Mouse (Mus musculus) limb, embryonic 15.5 days (tissue): Measurements from ENCODE around the gene Cactin. TPM values are rescaled to one million over a fixed set of nuclear protein-coding genes. Genes with fewer than 3 reads are reported as not detected.

Source experiments
- ATAC-seq: fragments of 200-750 bp; cut with Nextera tagmentation; 2 replicates; pipeline ENCODE4 v1.8.0; 2017; ENCODE audit warnings: low read depth, moderate TSS enrichment; ENCODE audit not compliant: insufficient number of reproducible peaks, low FRiP score, low TSS enrichment
- H3K27ac ChIP-seq: fragments of 300-500 bp; sonication (generic); 2 replicates; pipeline ENCODE4 v1.5.1; 2015; ENCODE audit warnings: moderate library complexity, mild to moderate bottlenecking, inconsistent platforms
- H3K27me3 ChIP-seq: fragments of 300-500 bp; sonication (generic); 2 replicates; pipeline ENCODE4 v1.6.1; 2015; ENCODE audit warnings: inconsistent platforms
- H3K36me3 ChIP-seq: fragments of 300-500 bp; sonication (generic); 2 replicates; pipeline ENCODE4 v1.6.1; 2015; ENCODE audit warnings: inconsistent platforms
- H3K4me1 ChIP-seq: fragments of 300-500 bp; sonication (generic); 2 replicates; pipeline ENCODE4 v1.6.1; 2015; ENCODE audit warnings: inconsistent platforms
- H3K4me2 ChIP-seq: fragments of 300-500 bp; sonication (generic); 2 replicates; pipeline ENCODE4 v1.6.1; 2015; ENCODE audit warnings: mild to moderate bottlenecking, inconsistent platforms
- H3K4me3 ChIP-seq: fragments of 300-500 bp; sonication (generic); 2 replicates; pipeline ENCODE4 v1.5.1; 2015; ENCODE audit warnings: mild to moderate bottlenecking, inconsistent platforms
- H3K9ac ChIP-seq: fragments of 300-500 bp; sonication (generic); 2 replicates; pipeline ENCODE4 v1.6.1; 2015; ENCODE audit warnings: inconsistent platforms
- H3K9me3 ChIP-seq: fragments of 300-500 bp; sonication (generic); 2 replicates; pipeline ENCODE4 v1.6.1; 2016; ENCODE audit warnings: inconsistent platforms
- WGBS: fragments of 180-500 bp; shearing (Covaris S2); methylation state at CpG from one replicate; pipeline ENCODE4 v1.1.7; 2015; 5-methylcytosine and 5-hydroxymethylcytosine counted together
- polyA plus RNA-seq: library from polyadenylated mRNA; unstranded; fragments of >200 nt; fragmentation: Nextera tagmentation; extraction: Ambion mirVana; gene quantifications from 2 replicates; pipeline ENCODE4 v1.2.1, GENCODE M21; 2015

Gene Cactin
- polyA plus RNA-seq, 1 experiment from 2014 or later: 37.3 TPM

DNA sequence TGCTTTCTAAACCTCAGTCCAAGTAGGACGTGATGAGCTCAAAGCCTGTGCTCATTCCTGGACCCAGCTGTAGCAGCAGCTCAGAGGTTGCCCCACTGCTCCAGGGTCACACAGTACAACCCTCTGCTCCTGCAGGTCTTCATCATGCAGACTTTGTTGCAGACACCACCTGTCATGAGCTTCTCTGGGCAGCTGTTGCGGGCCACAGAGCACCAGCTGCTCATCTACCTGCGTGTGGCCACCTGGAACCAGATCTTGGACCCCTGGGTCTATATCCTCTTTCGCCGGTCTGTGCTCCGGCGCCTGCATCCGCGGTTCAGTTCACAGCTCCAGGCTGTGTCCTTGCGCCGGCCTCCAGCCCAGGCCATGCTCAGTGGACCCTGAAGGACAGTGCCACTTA, 13.4 kb downstream of the Cactin start:
- Histone ChIP-seq H3K4me3 (no peak overlapping the region), H3K27ac (peak overlapping the region; percentile 92; the same call in 1 of the 2 replicates), H3K4me2 (no peak overlapping the region), H3K9ac (no peak overlapping the region), H3K9me3 (no peaks in the 10 kb centered on the region), H3K27me3 (peaks cover 31% of the 10 kb centered on the region), H3K36me3 (no peaks in the 10 kb centered on the region), H3K4me1 (peaks cover 54% of the 10 kb centered on the region)
- WGBS: 76% methylated on average over 11 of the region's 11 CpGs
- ATAC-seq: no peak

DNA sequence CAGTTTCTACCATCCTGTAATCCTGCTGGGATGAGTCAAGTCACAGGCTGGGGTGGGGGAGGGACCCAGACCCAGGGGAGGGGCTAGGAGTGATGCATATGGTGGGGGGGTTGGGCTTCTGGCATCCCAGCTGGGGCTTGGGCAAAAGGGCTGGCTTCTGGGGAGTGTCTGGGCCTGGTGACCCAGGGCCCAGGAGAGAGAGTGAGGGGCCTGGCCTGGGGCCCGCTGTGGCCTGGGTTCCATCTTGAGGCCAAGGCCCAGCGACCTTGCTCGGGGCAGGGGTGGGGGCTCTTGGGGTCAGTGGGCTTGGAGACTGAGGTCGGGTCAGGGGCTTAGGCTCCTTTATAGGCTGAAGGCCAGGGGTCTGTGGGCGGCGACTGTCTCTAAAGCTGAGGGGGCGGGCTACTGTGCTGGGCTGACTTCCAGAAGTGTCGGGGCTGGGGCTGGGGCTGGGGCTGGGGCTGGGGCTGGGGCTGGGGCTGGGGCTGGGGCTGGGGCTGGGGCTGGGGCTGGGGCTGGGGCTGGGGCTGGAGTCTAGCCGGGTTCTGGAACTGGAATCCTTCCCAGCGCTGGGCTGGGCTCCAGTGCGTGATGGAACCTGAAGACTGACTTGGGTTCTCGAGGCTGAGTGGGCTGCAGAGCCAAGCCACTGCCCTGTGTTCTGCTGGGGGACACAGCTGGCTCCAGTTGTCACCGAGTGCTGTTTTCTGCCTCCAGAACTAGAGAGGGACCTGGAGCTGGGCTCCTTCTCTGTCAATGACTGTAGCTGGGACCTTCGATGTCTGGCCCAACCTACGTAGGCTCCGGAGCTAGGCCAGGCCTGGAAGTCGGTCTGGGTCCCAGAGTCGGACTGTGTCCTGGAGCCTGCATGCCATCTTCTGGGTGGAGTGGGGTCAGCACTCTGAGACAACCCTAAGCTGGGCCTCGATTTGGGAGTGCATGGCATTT, 14.8 kb downstream of the Cactin start:
- Histone ChIP-seq H3K27me3 (peaks cover 35% of the 10 kb centered on the region), H3K9ac (0 out of 2 replicates have a peak overlapping the region, but pooled peaks have one; percentile 11), H3K9me3 (no peaks in the 10 kb centered on the region), H3K36me3 (no peaks in the 10 kb centered on the region), H3K4me3 (no peak overlapping the region), H3K4me2 (0 out of 2 replicates have a peak overlapping the region, but pooled peaks have one; percentile 23), H3K4me1 (peaks cover 40% of the 10 kb centered on the region), H3K27ac (peak overlapping the region; percentile 92)
- WGBS: 29% methylated on average over 19 of the region's 19 CpGs
- peak; percentile 74 for ATAC-seq

DNA sequence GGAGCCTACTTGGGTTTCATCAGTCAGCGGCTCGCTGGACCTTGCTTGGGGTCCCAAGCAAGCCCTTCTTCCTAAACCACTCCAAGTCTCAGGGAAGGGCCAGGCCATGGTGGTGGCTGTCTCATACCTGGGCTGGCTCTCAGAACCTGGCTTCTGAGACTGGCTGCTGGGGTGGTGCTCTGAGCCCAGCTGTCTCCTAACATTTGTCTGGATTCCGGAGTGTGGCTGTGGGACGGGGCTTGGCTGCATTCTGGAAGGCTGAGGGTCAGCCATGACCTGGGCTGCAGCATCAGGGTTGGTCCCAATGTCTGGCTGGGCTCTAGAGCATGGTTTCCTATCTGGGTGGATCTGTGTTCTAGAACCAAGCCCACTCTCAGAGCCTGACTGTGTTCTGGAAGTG, 15.7 kb downstream of the Cactin start:
- H3K27ac ChIP-seq: peak overlapping the region; percentile 92
- 85% methylated on average over 4 of the region's 4 CpGs for WGBS
- H3K4me2 ChIP-seq: no peak overlapping the region
- H3K4me1 ChIP-seq: peaks cover 41% of the 10 kb centered on the region
- no peak overlapping the region for H3K4me3 ChIP-seq
- no peaks in the 10 kb centered on the region for H3K36me3 ChIP-seq
- H3K9me3 ChIP-seq: no peaks in the 10 kb centered on the region
- no peak overlapping the region for H3K9ac ChIP-seq
- no peak for ATAC-seq
- H3K27me3 ChIP-seq: peaks cover 43% of the 10 kb centered on the region

DNA sequence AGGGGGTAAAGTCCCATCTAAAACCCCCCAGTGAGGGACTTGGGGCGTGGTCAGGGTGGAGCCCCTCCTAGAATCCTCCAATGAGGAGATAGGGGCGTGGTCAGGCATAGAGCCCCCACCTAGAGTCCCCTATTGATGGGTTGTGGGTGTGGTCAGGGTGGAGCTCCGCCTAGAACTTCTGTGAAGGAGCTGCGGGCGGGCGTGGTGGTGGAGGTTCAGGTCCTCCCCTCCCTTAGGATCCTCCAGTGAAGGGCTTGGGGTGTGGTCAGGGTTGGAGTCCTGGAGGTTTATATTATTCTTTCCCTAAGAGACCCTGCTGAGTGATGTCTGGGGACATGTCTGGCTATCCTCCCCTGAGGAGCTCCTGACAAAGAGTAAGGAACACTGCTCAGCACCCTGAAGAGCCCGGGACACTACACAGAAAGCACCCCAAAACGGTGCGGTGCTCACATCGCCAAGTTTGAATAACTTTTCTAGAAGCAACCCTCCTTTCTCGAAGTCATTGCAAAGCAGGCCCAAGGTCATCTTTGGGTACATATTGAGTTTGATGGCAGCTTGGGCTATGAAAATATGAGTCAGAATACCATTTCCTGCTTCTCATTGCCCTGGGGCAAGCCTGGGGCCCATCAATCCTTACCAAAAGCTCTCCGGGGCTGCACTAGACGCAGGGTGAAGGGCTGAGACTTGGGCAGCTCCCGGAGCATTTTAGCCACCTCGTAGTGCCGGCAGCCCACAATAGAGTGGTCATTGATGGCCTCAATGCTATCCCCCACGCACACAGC, 19.8 kb downstream of the Cactin start:
- Histone ChIP-seq H3K9me3 (no peaks in the 10 kb centered on the region), H3K9ac (no peak overlapping the region), H3K36me3 (peaks cover 4% of the 10 kb centered on the region; the same call in 1 of the 2 replicates), H3K4me3 (no peak overlapping the region), H3K4me2 (no peak overlapping the region), H3K27ac (no peak overlapping the region), H3K27me3 (peaks cover 63% of the 10 kb centered on the region), H3K4me1 (peaks cover 23% of the 10 kb centered on the region)
- ATAC-seq: no peak
- 38% methylated on average over 17 of the region's 17 CpGs for WGBS

DNA sequence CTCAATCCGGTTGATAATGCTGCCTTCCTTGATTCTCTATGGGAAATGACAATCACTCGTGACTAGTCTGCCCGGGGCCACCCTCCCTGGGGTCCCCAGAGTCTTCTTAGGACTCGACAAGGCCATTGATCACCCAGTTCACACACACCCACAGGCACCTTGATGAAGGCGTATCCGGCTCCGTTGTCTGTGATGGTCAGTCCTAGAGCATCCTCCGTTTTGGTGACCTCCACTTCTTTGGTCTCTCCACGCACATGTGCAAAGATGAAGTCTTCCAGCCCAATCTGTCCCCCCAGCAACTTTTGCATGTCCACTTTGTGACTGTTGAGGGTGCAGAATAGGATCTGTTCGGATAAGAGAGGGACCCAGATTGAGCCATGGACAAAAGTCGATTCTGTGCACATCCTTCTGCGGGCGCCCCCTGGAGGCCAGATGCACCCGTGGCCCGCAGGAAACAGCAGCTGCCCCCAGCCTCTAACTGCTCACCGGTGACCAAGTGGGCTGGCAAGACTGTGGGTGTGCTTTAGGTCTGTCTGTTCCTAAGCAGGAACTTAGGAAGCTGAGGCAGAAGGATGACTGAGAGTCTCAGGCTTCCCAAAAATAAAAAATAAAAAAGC, 20.5 kb downstream of the Cactin start:
- no peak for ATAC-seq
- Histone ChIP-seq H3K27ac (no peak overlapping the region), H3K9ac (no peak overlapping the region), H3K4me1 (peaks cover 18% of the 10 kb centered on the region), H3K27me3 (peaks cover 64% of the 10 kb centered on the region), H3K4me2 (no peak overlapping the region), H3K4me3 (no peak overlapping the region), H3K9me3 (no peaks in the 10 kb centered on the region), H3K36me3 (peaks cover 4% of the 10 kb centered on the region; the same call in 1 of the 2 replicates)
- WGBS: 34% methylated on average over 16 of the region's 16 CpGs

DNA sequence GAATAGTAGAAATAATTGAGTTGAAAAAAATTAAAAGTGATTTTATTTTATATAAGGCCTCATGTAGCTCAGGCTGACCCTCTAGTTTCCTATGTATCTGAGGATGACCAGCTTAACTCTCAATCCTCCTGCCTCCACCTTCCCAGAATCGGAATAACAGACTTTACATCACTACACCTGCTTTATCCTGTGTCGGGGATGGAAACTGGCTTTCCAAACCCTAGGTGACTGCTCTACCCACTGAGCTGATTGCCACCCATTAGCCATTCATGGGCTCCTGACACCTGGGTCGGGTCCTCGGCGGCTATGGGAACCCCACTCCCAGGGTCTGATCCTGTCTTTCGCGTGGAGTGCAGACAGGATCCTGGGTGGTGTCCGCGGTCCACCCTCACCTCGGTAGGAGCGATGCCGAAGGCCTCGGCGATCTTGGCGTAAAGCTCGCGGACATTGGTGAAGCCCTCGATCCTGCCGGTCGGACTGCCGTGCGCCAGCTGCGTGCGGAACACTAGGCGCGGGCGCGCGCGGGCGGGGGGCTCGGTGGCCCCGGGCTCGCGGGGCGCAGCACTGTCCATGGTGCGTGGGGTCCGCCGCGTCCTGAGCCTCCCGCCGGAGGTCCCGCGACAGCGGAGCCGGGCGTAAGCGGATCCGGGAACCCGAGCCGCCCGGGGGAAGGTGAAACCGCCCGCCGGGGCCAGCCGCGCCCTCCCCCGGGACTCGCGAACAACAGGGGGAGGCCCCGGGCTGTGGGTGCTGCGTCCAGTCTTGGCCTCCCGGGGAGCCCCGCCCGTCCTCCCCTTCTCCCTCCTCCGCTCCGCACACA, 22.0 kb downstream of the Cactin start, which contains the start of gene Gipc3:
TSS of gene Gipc3 (minus strand) at position 581 of the 820 bp plus-strand sequence.
- ATAC-seq: no peak
- peak within 1 kb of the TSS; percentile 55 for H3K9ac ChIP-seq
- peaks cover 27% of the 10 kb centered on the region for H3K4me1 ChIP-seq
- H3K9me3 ChIP-seq: no peaks in the 10 kb centered on the region
- H3K4me3 ChIP-seq: peak within 1 kb of the TSS; percentile 41
- H3K27me3 ChIP-seq: peaks cover 57% of the 10 kb centered on the region
- H3K27ac ChIP-seq: no peak within 1 kb of the TSS
- peak within 1 kb of the TSS; percentile 82 for H3K4me2 ChIP-seq
- H3K36me3 ChIP-seq: peaks cover 11% of the 10 kb centered on the region
- 5% methylated on average over 57 of the region's 67 CpGs for WGBS

DNA sequence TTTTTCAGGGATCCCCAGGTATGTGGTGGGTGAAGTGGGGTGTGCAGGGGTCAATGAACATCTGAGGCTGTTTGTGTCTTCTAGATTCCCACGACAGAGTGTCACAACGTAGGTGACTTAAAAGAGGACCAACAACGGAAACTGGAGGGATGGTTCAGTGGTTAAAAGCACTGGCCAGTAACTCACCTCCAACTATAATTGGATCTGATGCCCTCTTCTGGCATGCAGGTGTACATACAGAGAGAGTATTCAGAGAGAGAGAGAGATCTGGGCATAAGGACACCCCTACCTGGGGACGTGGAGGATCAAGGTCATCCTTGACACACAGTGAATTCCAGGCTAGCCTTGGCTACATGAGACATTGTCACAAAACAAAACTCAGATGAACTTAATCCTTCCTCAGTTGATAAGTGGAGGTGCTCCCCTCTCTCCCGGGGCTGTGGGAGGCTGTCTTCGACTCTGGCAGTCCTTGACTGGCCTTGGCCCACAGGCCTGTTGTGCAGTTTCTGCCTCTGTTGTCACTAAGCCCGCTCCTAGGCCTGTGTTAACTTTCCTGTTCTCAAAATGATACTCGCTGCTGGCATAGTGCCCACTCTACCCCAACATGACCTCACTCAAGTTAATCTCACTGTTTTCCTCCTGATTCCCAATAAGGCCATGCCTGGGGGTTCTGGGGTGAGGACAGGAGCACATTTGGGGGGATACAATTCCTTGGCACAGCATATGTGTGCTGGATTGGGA, 23.7 kb downstream of the Cactin start:
- Histone ChIP-seq H3K4me1 (peaks cover 39% of the 10 kb centered on the region), H3K27me3 (peaks cover 53% of the 10 kb centered on the region), H3K27ac (no peak overlapping the region), H3K4me3 (no peak overlapping the region), H3K36me3 (peaks cover 19% of the 10 kb centered on the region), H3K9ac (no peak overlapping the region), H3K4me2 (no peak overlapping the region), H3K9me3 (no peaks in the 10 kb centered on the region)
- no peak for ATAC-seq
- whole genome bisulfite sequencing: 51% methylated on average over 8 of the region's 8 CpGs

DNA sequence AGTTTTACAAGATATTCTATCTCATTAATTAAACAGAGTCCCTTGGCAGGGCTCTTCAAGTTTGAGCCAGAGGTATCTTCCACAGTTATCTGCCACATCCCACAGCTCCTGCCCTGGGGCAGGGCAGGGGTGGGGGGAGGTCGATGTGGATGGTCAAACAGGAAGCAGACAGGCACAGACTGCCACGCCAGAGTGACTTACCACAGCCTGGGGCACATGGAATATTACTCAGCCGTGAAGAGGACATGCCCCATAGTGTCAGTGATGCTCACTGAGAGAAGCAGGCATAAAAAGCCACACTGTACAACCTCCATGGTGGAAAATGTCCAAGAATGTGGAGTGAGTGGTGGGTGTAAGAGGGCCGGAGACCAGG, 24.2 kb downstream of the Cactin start:
- Histone ChIP-seq H3K9ac (no peak overlapping the region), H3K4me2 (no peak overlapping the region), H3K9me3 (no peaks in the 10 kb centered on the region), H3K27ac (no peak overlapping the region), H3K4me1 (peaks cover 43% of the 10 kb centered on the region), H3K36me3 (peaks cover 19% of the 10 kb centered on the region), H3K4me3 (no peak overlapping the region), H3K27me3 (peaks cover 53% of the 10 kb centered on the region)
- ATAC-seq: no peak
- 83% methylated on average over 4 of the region's 4 CpGs for WGBS

DNA sequence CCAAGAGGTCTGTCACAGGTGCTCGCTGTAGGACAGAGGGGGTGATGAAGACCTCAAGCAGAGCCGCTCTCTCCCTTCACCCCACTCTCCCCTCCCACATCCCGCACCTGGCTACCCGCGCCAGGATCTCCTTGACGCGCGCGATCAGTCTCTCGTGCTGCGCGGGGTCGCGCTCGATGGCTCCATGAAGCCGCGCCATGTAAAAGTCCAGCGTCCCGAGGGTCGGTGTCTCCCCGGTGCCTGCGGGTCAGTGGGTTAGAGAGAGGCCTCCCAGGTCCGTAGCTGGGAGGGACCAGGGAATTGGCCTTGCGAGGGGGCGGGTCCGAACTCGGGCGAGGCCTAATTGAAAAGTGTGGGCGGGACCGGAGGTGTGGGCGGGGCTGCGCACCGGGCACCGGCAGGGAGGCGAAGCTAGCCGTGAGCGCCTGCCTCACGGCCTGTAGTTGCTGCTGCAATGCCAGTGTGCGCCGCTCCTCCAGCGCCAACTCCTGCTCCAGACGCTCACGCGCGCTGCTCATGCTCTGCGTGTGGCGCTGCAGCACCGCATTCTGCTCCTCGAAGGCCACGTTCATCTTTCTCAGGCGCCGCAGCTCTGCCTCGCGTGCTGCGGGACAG, 25.7 kb downstream of the Cactin start:
- H3K27me3 ChIP-seq: peaks cover 41% of the 10 kb centered on the region

DNA sequence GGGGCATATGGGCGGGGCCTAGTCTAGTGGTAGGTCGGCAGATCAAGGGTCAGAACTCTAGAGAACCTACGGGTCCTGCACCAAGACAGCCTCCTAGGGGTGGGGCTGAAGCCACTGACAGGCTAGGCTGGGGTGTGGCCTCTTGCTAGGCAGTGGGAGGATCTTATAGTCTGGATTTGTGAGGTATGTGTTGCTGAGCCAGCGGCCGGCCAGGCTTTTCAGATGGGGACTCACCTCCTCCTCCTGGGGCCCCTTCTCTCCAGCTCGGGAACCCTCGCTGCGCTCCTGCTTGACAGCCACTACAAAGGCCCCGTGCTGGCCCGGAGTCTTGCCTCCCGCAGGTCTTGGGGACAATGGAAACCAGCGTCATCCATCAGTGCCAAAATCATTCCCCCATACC, 28.2 kb downstream of the Cactin start:
- Histone ChIP-seq H3K27ac (0 out of 2 replicates have a peak overlapping the region, but pooled peaks have one; percentile 77), H3K9ac (peak overlapping the region; percentile 78; the same call in 1 of the 2 replicates), H3K36me3 (peaks cover 19% of the 10 kb centered on the region), H3K4me1 (peaks cover 32% of the 10 kb centered on the region), H3K4me2 (peak overlapping the region; percentile 84), H3K27me3 (peaks cover 16% of the 10 kb centered on the region), H3K4me3 (peak overlapping the region; percentile 79), H3K9me3 (no peaks in the 10 kb centered on the region)
- no peak for ATAC-seq
- 7% methylated on average over 12 of the region's 12 CpGs for WGBS

More for the DNA sequence above, 25.7 kb downstream of the Cactin start:
- Histone ChIP-seq H3K9me3 (no peaks in the 10 kb centered on the region), H3K4me1 (peaks cover 41% of the 10 kb centered on the region), H3K27ac (0 out of 2 replicates have a peak overlapping the region, but pooled peaks have one; percentile 50), H3K9ac (peak overlapping the region; percentile 28; the same call in 1 of the 2 replicates), H3K36me3 (peaks cover 19% of the 10 kb centered on the region), H3K4me3 (peak overlapping the region; percentile 33), H3K4me2 (peak overlapping the region; percentile 49)
- 12% methylated on average over 50 of the region's 55 CpGs for WGBS
- no peak for ATAC-seq
